Mouse (Mus musculus): ENCODE measurements around the gene Mfsd8. TPM values are rescaled to one million over a fixed set of nuclear protein-coding genes. Genes with fewer than 3 reads are reported as not detected.

Mfsd8 gene
- polyA plus RNA-seq (2014; fragmentation: Illumina TruSeq; extraction: RNeasy Lipid Tissue Mini Kit (QIAGEN cat#74804); ENCODE audit: low read depth, low replicate concordance), result 11.0 TPM

GRCm38 (mm10) chr3:40846473-40846956 lies at the start of gene Mfsd8:
Gene Mfsd8 (minus strand): TSS chr3:40846886.

GRCm38 (mm10) chr3:40846957-40847017 lies 101 bp upstream of the Mfsd8 start, which contains the start of gene Abhd18:
Gene Abhd18 (plus strand): TSS chr3:40846970.

GRCm38 (mm10) chr3:40799530-40800372 lies 46.9 kb downstream of the Mfsd8 start, which contains the start of gene Plk4:
Gene Plk4 (plus strand): TSS chr3:40800019.

Other genes with a start within 250 kb of the Mfsd8 start
- gene Slc25a31, start 138.0 kb downstream of the Mfsd8 start, polyA plus RNA-seq (2014; fragmentation: Illumina TruSeq; extraction: RNeasy Lipid Tissue Mini Kit (QIAGEN cat#74804); ENCODE audit: low read depth, low replicate concordance), result 0.92 TPM
- gene Hspa4l, start 102.4 kb downstream of the Mfsd8 start, polyA plus RNA-seq (2014; fragmentation: Illumina TruSeq; extraction: RNeasy Lipid Tissue Mini Kit (QIAGEN cat#74804); ENCODE audit: low read depth, low replicate concordance), result 28.8 TPM
- gene Plk4, start 46.9 kb downstream of the Mfsd8 start, polyA plus RNA-seq (2014; fragmentation: Illumina TruSeq; extraction: RNeasy Lipid Tissue Mini Kit (QIAGEN cat#74804); ENCODE audit: low read depth, low replicate concordance), result 4.5 TPM
- 4.8 TPM for gene Abhd18, start 84 bp upstream of the Mfsd8 start, polyA plus RNA-seq (2014; fragmentation: Illumina TruSeq; extraction: RNeasy Lipid Tissue Mini Kit (QIAGEN cat#74804); ENCODE audit: low read depth, low replicate concordance)
- 8.1 TPM for gene 1700034I23Rik, start 55.7 kb upstream of the Mfsd8 start, polyA plus RNA-seq (2014; fragmentation: Illumina TruSeq; extraction: RNeasy Lipid Tissue Mini Kit (QIAGEN cat#74804); ENCODE audit: low read depth, low replicate concordance)
- 40.4 TPM for gene Larp1b, start 102.9 kb upstream of the Mfsd8 start, polyA plus RNA-seq (2014; fragmentation: Illumina TruSeq; extraction: RNeasy Lipid Tissue Mini Kit (QIAGEN cat#74804); ENCODE audit: low read depth, low replicate concordance)
- gene Pgrmc2, start 236.2 kb upstream of the Mfsd8 start, polyA plus RNA-seq (2014; fragmentation: Illumina TruSeq; extraction: RNeasy Lipid Tissue Mini Kit (QIAGEN cat#74804); ENCODE audit: low read depth, low replicate concordance), result 53.3 TPM